Mouse (Mus musculus) CH12.LX (cell line): ENCODE measurements around the gene Nek6. TPM values are rescaled to one million over a fixed set of nuclear protein-coding genes. Genes with fewer than 3 reads are reported as not detected.
A peak's percentile ranks its signal among the peaks of the same experiment; 100 is the strongest.

ENCODE experiments used
- DNase-seq: peaks from one replicate; pipeline ENCODE4 v3.0.0-alpha.2; 2013; ENCODE audit errors: extremely low read depth
- H3K27ac ChIP-seq: 2 replicates; pipeline ENCODE4 v1.5.1; 2012; ENCODE audit warnings: low read depth, mild to moderate bottlenecking, control low read depth, moderate library complexity; ENCODE audit not compliant: insufficient read depth
- H3K27me3 ChIP-seq: replicated peaks from 2 replicates; pipeline ENCODE3; 2012; ENCODE audit warnings: inconsistent platforms
- H3K36me3 ChIP-seq, 2 experiments: replicated peaks in 1 of 2; 2 replicates each; pipeline versions ENCODE3 to v1.6.1; 2012; ENCODE audit warnings: inconsistent platforms in 1 of 2, low read length in 1 of 2, mild to moderate bottlenecking in 1 of 2, mixed read lengths in 1 of 2, moderate library complexity in 1 of 2; ENCODE audit not compliant: control insufficient read depth in 1 of 2, insufficient read depth in 1 of 2
- H3K4me1 ChIP-seq, 2 experiments: 2 replicates each; pipeline ENCODE4 v1.6.1; 2012; ENCODE audit warnings: inconsistent platforms in 1 of 2, moderate library complexity in 1 of 2; ENCODE audit not compliant: insufficient read depth in 2 of 2, control insufficient read depth in 1 of 2
- H3K4me2 ChIP-seq: 2 replicates; pipeline ENCODE4 v1.6.1; 2012; ENCODE audit warnings: low read depth, mild to moderate bottlenecking, control low read depth; ENCODE audit not compliant: poor library complexity, insufficient read depth, severe bottlenecking
- H3K4me3 ChIP-seq, 3 experiments: fragments of 150-350 bp in 1 of 3; sonication (generic) in 1 of 3; replicated peaks in 1 of 3; 2 replicates each; pipeline versions ENCODE3 to v1.5.1; 2011 to 2012; ENCODE audit warnings: low read depth in 2 of 3, low read length in 2 of 3, mild to moderate bottlenecking in 2 of 3, moderate library complexity in 2 of 3, control low read depth in 1 of 3, improper control_type of control experiment in 1 of 3, inconsistent platforms in 1 of 3, mixed read lengths in 1 of 3; ENCODE audit not compliant: poor library complexity in 1 of 3
- H3K79me2 ChIP-seq: replicated peaks from 2 replicates; pipeline ENCODE4 v1.6.1; 2012; ENCODE audit warnings: mild to moderate bottlenecking, moderate library complexity; ENCODE audit not compliant: control insufficient read depth, poor library complexity, insufficient read depth, severe bottlenecking; ENCODE audit errors: extremely low read depth
- H3K9ac ChIP-seq: 2 replicates; pipeline ENCODE4 v1.6.1; 2012; ENCODE audit warnings: low read depth, mild to moderate bottlenecking, control low read depth, moderate library complexity; ENCODE audit not compliant: insufficient read depth
- H3K9me3 ChIP-seq: replicated peaks from 2 replicates; pipeline ENCODE3; 2012; ENCODE audit warnings: low read length, inconsistent platforms, mixed read lengths
- BHLHE40 ChIP-seq: IDR thresholded peaks from 2 replicates; pipeline ENCODE4 v1.6.1; 2011; ENCODE audit warnings: mild to moderate bottlenecking, low read depth, low read length, improper control_type of control experiment
- EP300 ChIP-seq: IDR thresholded peaks from 2 replicates; pipeline ENCODE4 v1.6.1; 2011; ENCODE audit warnings: low read length, improper control_type of control experiment
- ETS1 ChIP-seq: conservative IDR thresholded peaks from 2 replicates; pipeline ENCODE4 v1.6.1; 2012; ENCODE audit warnings: low read depth, mild to moderate bottlenecking, inconsistent platforms, low read length, improper control_type of control experiment, moderate library complexity
- HCFC1 ChIP-seq: IDR thresholded peaks from 2 replicates; pipeline ENCODE4 v1.6.1; 2012; ENCODE audit warnings: low read depth, mild to moderate bottlenecking, inconsistent platforms, low read length, improper control_type of control experiment
- IRF4 ChIP-seq: IDR thresholded peaks from 2 replicates; pipeline ENCODE4 v1.6.1; 2014; ENCODE audit warnings: low read depth, mild to moderate bottlenecking, inconsistent platforms, low read length, improper control_type of control experiment
- JUND ChIP-seq: conservative IDR thresholded peaks from 2 replicates; pipeline ENCODE4 v1.6.1; 2011; ENCODE audit warnings: low read depth, low read length, improper control_type of control experiment
- MAFK ChIP-seq: IDR thresholded peaks from 2 replicates; pipeline ENCODE4 v1.6.1; 2011; ENCODE audit warnings: low read length, improper control_type of control experiment; ENCODE audit not compliant: insufficient replicate concordance
- MAX ChIP-seq: IDR thresholded peaks from 2 replicates; pipeline ENCODE4 v1.6.1; 2011; ENCODE audit warnings: low read length, improper control_type of control experiment
- MAZ ChIP-seq: IDR thresholded peaks from 2 replicates; pipeline ENCODE4 v1.6.1; 2012; ENCODE audit warnings: low read depth, mild to moderate bottlenecking, inconsistent platforms, low read length, improper control_type of control experiment, moderate library complexity
- MEF2A ChIP-seq: IDR thresholded peaks from 2 replicates; pipeline ENCODE4 v1.6.1; 2014; ENCODE audit warnings: low read depth, mild to moderate bottlenecking, inconsistent platforms, low read length, improper control_type of control experiment, borderline replicate concordance
- MYC ChIP-seq: IDR thresholded peaks from 2 replicates; pipeline ENCODE4 v1.6.1; 2011; ENCODE audit warnings: low read depth, mild to moderate bottlenecking, improper control_type of control experiment, low read length
- NELFE ChIP-seq: IDR thresholded peaks from 2 replicates; pipeline ENCODE4 v1.6.1; 2011; ENCODE audit warnings: low read depth, low read length, improper control_type of control experiment
- SMC3 ChIP-seq: IDR thresholded peaks from 2 replicates; pipeline ENCODE4 v1.6.1; 2011; ENCODE audit warnings: low read depth, low read length, improper control_type of control experiment
- TBP ChIP-seq: conservative IDR thresholded peaks from 2 replicates; pipeline ENCODE4 v1.6.1; 2011; ENCODE audit warnings: low read depth, low read length, improper control_type of control experiment
- TCF12 ChIP-seq: IDR thresholded peaks from 2 replicates; pipeline ENCODE4 v1.6.1; 2014; ENCODE audit warnings: low read depth, mild to moderate bottlenecking, inconsistent platforms, low read length, improper control_type of control experiment
- USF1 ChIP-seq: IDR thresholded peaks from 2 replicates; pipeline ENCODE4 v1.6.1; 2014; ENCODE audit warnings: low read depth, mild to moderate bottlenecking, inconsistent platforms, low read length, improper control_type of control experiment
- dilution Hi-C: fragments of 300-500 bp; cut with MboI; formaldehyde crosslinking; loops from 2 replicates; pipeline ENCODE4 v1.14.3; 2020; ENCODE audit warnings: low sequenced_read_pairs; ENCODE audit not compliant: extremely low pct_unique_long_range_greater_than_20kb, extremely low pct_ligation_motif_present
- in situ Hi-C: fragments of 300-500 bp; cut with MboI; formaldehyde crosslinking; loops from 3 replicates; pipeline ENCODE4 v1.14.3; 2019; ENCODE audit warnings: low sequenced_read_pairs, low pct_ligation_motif_present, low pct_unique_long_range_greater_than_20kb, mixed read lengths
- polyA plus RNA-seq: library from polyadenylated mRNA; unstranded; fragments of >175 nt; gene quantifications from 2 replicates; pipeline ENCODE4 v1.2.1, GENCODE M21; 2012; ENCODE audit warnings: low read depth; ENCODE audit not compliant: insufficient read length
- total RNA-seq, 2 experiments: library from RNA; depleted of rRNA; stranded (reverse); fragments of 300-350 nt in 1 of 2; fragments of >200 nt in 1 of 2; gene quantifications; 2 replicates each; pipeline ENCODE4 v1.2.3; 2012 to 2014

Nek6 gene
- total and polyA plus RNA-seq, 3 experiments = 31.0 to 39.9 (median 36.7) TPM

DNA sequence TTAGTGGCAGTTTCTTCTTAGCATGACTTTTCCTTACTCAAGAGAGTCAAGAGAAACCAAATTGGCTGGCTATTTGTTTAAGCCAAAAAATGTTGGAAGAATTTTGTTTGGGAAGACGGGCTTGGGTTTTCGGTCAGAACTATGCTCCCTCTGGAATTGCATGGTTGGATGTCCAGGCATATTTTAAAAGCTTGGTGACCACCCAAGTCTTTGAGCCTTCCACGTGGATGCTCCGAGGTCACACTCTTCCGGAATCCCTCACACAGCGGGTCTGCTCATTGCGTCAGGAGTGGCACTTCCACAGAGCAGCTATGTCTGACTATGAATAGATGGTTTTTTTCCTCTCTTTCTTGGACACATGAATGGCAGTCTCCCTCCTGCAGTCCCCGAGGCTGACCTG lies 23.6 kb downstream of the Nek6 start:
- Histone ChIP-seq H3K4me2 (no peak overlapping the region; the same call in 1 of the 2 replicates), H3K4me3 (no peak overlapping the region), H3K27me3 (no peaks in the 10 kb centered on the region), H3K9me3 (no peaks in the 10 kb centered on the region), H3K79me2 (peaks cover 10% of the 10 kb centered on the region), H3K4me1 (peaks cover 50 to 84% of the 10 kb centered on the region in 2 experiments), H3K9ac (no peak overlapping the region), H3K27ac (no peak overlapping the region), H3K36me3 (peaks cover 0 to 37% of the 10 kb centered on the region in 2 experiments)
- TF ChIP-seq NELFE = no peak
- no peak for TF ChIP-seq TBP
- in situ Hi-C loops (no loop called here), dilution Hi-C loops (no loop called here)
- DNase-seq = no peak

DNA sequence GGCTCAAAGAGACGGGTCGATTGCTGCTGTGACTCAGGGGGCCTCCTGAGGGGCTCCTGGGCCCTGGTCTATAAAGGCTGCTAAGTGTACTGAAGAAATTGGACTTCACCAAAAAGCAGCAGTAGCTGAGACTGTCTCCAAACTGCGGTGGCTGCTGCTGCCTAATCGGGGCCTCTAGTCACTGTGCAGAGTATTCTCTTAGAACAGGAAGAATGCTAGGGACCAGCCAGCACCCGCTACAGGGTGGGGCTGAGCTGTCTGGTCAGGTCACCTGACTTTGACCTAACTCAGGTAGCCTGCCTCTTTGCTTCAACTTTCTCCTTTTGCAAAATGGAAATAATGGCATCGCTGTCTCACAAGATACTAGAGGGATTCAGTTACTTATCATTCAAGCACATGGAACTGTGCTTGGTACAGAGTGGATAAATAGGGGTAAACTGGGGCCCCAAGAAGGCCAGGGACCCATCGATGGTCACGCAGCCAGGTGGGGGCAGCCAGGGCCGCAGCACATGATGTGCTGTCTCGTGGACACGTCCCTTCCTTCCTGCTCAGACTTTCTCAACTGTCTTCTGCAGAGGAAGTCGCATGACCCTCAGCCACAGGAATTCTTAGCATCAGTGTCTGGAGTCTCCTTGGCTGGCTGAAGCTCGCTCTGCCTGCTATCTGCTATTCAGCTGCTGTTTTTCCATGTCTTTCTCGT lies 24.2 kb downstream of the Nek6 start:
- TF ChIP-seq MYC = no peak
- 0 out of 2 replicates have a peak, but pooled peaks have one; percentile 20 for TF ChIP-seq MAZ
- TF ChIP-seq SMC3 = no peak
- peak; percentile 82 for TF ChIP-seq BHLHE40
- no peak for TF ChIP-seq EP300
- peak; percentile 28; the same call in 1 of the 2 replicates for TF ChIP-seq USF1
- 0 out of 2 replicates have a peak, but pooled peaks have one; percentile 25 for TF ChIP-seq MAX
- DNase-seq = no peak
- Histone ChIP-seq H3K4me2 (no peak overlapping the region; the same call in 1 of the 2 replicates), H3K4me3 (no peak overlapping the region), H3K9ac (no peak overlapping the region), H3K27ac (peak overlapping the region; percentile 22; the same call in 1 of the 2 replicates), H3K36me3 (peaks cover 0 to 33% of the 10 kb centered on the region in 2 experiments), H3K9me3 (no peaks in the 10 kb centered on the region), H3K79me2 (peaks cover 13% of the 10 kb centered on the region), H3K4me1 (peaks cover 56 to 84% of the 10 kb centered on the region in 2 experiments), H3K27me3 (no peaks in the 10 kb centered on the region)
- dilution Hi-C loops = no loop called here
- in situ Hi-C loops = no loop called here

- Histone ChIP-seq H3K27ac (no peak overlapping the region), H3K9ac (no peak overlapping the region), H3K4me3 (no peak overlapping the region), H3K27me3 (no peaks in the 10 kb centered on the region), H3K79me2 (peaks cover 13% of the 10 kb centered on the region), H3K4me1 (peaks cover 54 to 84% of the 10 kb centered on the region in 2 experiments), H3K4me2 (no peak overlapping the region), H3K36me3 (peaks cover 0 to 26% of the 10 kb centered on the region in 2 experiments), H3K9me3 (no peaks in the 10 kb centered on the region)
- dilution Hi-C loops (no loop called here), in situ Hi-C loops (no loop called here)
- DNase-seq = peak; percentile 84
- TF ChIP-seq ETS1 = peak; percentile 81
- peak; percentile 47; the same call in 1 of the 2 replicates for TF ChIP-seq EP300
- no peak for TF ChIP-seq HCFC1
- TF ChIP-seq IRF4 = peak; percentile 16; the same call in 1 of the 2 replicates
- peak; percentile 64 for TF ChIP-seq BHLHE40
- no peak for TF ChIP-seq JUND
- 0 out of 2 replicates have a peak, but pooled peaks have one; percentile 16 for TF ChIP-seq MEF2A
- peak; percentile 53; the same call in 1 of the 2 replicates for TF ChIP-seq TCF12
- TF ChIP-seq MAFK = peak; percentile 54; the same call in 1 of the 2 replicates
- TF ChIP-seq MAX = no peak
Observed at GRCm38 (mm10) chr2:38536331-38536731, 24.9 kb downstream of the Nek6 start.
